Mouse (Mus musculus): ENCODE results near the gene Fgfr2.

DNA sequence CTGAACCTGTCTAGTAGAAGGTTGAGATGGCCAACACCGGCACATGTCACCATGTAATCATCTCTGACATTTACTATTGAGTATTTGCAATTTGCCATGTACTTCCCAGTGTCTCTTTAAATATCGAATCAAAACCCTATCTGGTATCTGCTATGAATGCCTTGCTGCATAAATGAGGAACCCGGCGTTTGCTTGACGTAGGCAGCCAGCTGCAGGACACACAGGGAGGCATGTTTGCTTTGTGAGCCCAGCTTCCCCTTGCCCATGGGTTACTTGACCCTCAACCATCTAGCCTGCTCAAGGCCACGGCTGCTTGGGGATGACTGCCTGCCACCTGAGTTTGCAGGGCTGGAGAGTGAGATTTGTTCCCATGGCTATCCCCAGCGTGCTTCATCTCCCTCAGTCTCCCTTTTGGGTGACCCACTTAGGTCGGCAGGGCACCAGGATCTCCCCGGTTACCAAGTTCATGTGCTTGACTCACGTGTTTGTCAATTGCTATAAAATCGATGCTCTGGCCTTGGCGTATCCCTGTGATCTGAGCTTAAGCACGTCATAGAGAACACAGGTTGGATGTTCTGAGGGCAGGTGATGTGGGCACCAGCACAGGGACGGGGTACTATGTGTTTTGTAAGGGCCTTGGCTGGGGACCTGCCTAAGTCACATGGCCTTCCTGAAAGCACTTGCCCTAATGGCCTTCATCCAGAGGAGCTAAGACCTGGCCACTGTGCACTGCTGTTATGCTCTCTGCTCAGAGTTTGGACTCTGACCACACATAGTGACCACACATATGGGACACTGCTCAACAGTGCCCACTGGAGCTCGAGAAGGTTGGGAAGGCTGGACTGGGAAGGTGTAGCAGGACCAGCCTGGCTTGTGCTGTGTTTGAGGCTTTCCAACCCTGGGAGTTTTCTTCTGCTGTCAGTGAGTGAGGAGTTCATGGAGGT, 502.9 kb downstream of the Fgfr2 start:
- TF ChIP-seq CTCF (IDR thresholded peaks at IDR 0.05; ENCODE audit: low read depth): 0 out of 2 replicates have a peak, but pooled peaks have one; percentile 17
- TF ChIP-seq EP300 (IDR thresholded peaks at IDR 0.05; ENCODE audit: low read depth): peak; percentile 22; the same call in 1 of the 2 replicates

All from liver, postnatal 0 days (tissue).